Mouse (Mus musculus): Measurements from ENCODE around the gene Ggact. TPM values are rescaled to one million over a fixed set of nuclear protein-coding genes. Genes with fewer than 3 reads are reported as not detected.

The Ggact gene
- polyA plus RNA-seq, 1 experiment from 2014 or later, result 11.6 TPM

GRCm38 (mm10) chr14:122936460-122936859 lies 22.9 kb upstream of the Ggact start:
- Histone ChIP-seq H3K9me3 (ENCODE audit: control insufficient read depth, low read length) (no peaks in the 10 kb centered on the region), H3K9ac (ENCODE audit: low read depth, low read length) (no peak overlapping the region), H3K36me3 (ENCODE audit: control insufficient read depth, insufficient read depth, low read length) (peaks cover 36% of the 10 kb centered on the region), H3K4me1 (ENCODE audit: control insufficient read depth, insufficient read depth, low read length) (no peaks in the 10 kb centered on the region), H3K27me3 (replicated peaks; ENCODE audit: control insufficient read depth, insufficient read depth, low read length) (no peaks in the 10 kb centered on the region), H3K27ac (replicated peaks; ENCODE audit: low read depth, low read length) (no peak overlapping the region), H3K4me2 (ENCODE audit: low read depth, low read length) (no peak overlapping the region), H3K4me3 (ENCODE audit: low read depth, low read length) (no peak overlapping the region)
- no peak for DNase-seq (ENCODE audit: low spot score)
- ATAC-seq (ENCODE audit: low read depth), result no peak
- WGBS, result 83% methylated on average over 1 of the region's 1 CpGs

GRCm38 (mm10) chr14:122920011-122920410 lies 6.5 kb upstream of the Ggact start:
- no peak for DNase-seq (ENCODE audit: low spot score)
- ATAC-seq (ENCODE audit: low read depth), result no peak
- no peak overlapping the region for H3K4me2 ChIP-seq (ENCODE audit: low read depth, low read length)
- H3K27me3 ChIP-seq (replicated peaks; ENCODE audit: control insufficient read depth, insufficient read depth, low read length), result no peaks in the 10 kb centered on the region
- H3K9ac ChIP-seq (ENCODE audit: low read depth, low read length), result no peak overlapping the region
- no peak overlapping the region for H3K4me3 ChIP-seq (ENCODE audit: low read depth, low read length)
- H3K27ac ChIP-seq (replicated peaks; ENCODE audit: low read depth, low read length), result no peak overlapping the region
- peaks cover 33% of the 10 kb centered on the region for H3K36me3 ChIP-seq (ENCODE audit: control insufficient read depth, insufficient read depth, low read length)
- 64% methylated on average over 5 of the region's 5 CpGs for WGBS
- H3K4me1 ChIP-seq (ENCODE audit: control insufficient read depth, insufficient read depth, low read length), result no peaks in the 10 kb centered on the region
- H3K9me3 ChIP-seq (ENCODE audit: control insufficient read depth, low read length), result no peaks in the 10 kb centered on the region

GRCm38 (mm10) chr14:122917676-122918075 lies 4.1 kb upstream of the Ggact start:
- DNase-seq (ENCODE audit: low spot score) (no peak), ATAC-seq (ENCODE audit: low read depth) (no peak)
- 94% methylated on average over 1 of the region's 1 CpGs for WGBS
- no peak overlapping the region for H3K9ac ChIP-seq (ENCODE audit: low read depth, low read length)
- H3K4me3 ChIP-seq (ENCODE audit: low read depth, low read length), result no peak overlapping the region
- no peaks in the 10 kb centered on the region for H3K9me3 ChIP-seq (ENCODE audit: control insufficient read depth, low read length)
- H3K36me3 ChIP-seq (ENCODE audit: control insufficient read depth, insufficient read depth, low read length), result peaks cover 23% of the 10 kb centered on the region
- H3K4me2 ChIP-seq (ENCODE audit: low read depth, low read length), result no peak overlapping the region
- no peak overlapping the region for H3K27ac ChIP-seq (replicated peaks; ENCODE audit: low read depth, low read length)
- no peaks in the 10 kb centered on the region for H3K27me3 ChIP-seq (replicated peaks; ENCODE audit: control insufficient read depth, insufficient read depth, low read length)
- H3K4me1 ChIP-seq (ENCODE audit: control insufficient read depth, insufficient read depth, low read length), result no peaks in the 10 kb centered on the region

GRCm38 (mm10) chr14:122912812-122913498 lies 602 bp downstream of the Ggact start:
- H3K36me3 ChIP-seq (ENCODE audit: control insufficient read depth, insufficient read depth, low read length), result peaks cover 12% of the 10 kb centered on the region; the same call in 1 of the 2 replicates
- H3K27me3 ChIP-seq (replicated peaks; ENCODE audit: control insufficient read depth, insufficient read depth, low read length), result no peaks in the 10 kb centered on the region
- 0 out of 2 replicates have a peak, but pooled peaks cover 8% of the 10 kb centered on the region for H3K4me1 ChIP-seq (ENCODE audit: control insufficient read depth, insufficient read depth, low read length)
- DNase-seq (ENCODE audit: low spot score) (peak; percentile 62), ATAC-seq (ENCODE audit: low read depth) (peak; percentile 86)
- peaks cover 5% of the 10 kb centered on the region; the same call in 1 of the 2 replicates for H3K9me3 ChIP-seq (ENCODE audit: control insufficient read depth, low read length)
- peak overlapping the region; percentile 76 for H3K9ac ChIP-seq (ENCODE audit: low read depth, low read length)
- H3K4me2 ChIP-seq (ENCODE audit: low read depth, low read length), result peak overlapping the region; percentile 89
- under 1% methylated on average over 32 of the region's 58 CpGs for WGBS
- no peak overlapping the region for H3K27ac ChIP-seq (replicated peaks; ENCODE audit: low read depth, low read length)
- peak overlapping the region; percentile 71 for H3K4me3 ChIP-seq (ENCODE audit: low read depth, low read length)

GRCm38 (mm10) chr14:122912137-122912536 lies 1.4 kb downstream of the Ggact start:
- H3K27ac ChIP-seq (replicated peaks; ENCODE audit: low read depth, low read length), result no peak overlapping the region
- DNase-seq (ENCODE audit: low spot score), result no peak
- peak overlapping the region; percentile 71 for H3K4me3 ChIP-seq (ENCODE audit: low read depth, low read length)
- H3K9me3 ChIP-seq (ENCODE audit: control insufficient read depth, low read length), result peaks cover 10% of the 10 kb centered on the region
- no peak for ATAC-seq (ENCODE audit: low read depth)
- no peaks in the 10 kb centered on the region for H3K27me3 ChIP-seq (replicated peaks; ENCODE audit: control insufficient read depth, insufficient read depth, low read length)
- H3K9ac ChIP-seq (ENCODE audit: low read depth, low read length), result peak overlapping the region; percentile 76; the same call in 1 of the 2 replicates
- WGBS, result 49% methylated on average over 1 of the region's 1 CpGs
- peak overlapping the region; percentile 89 for H3K4me2 ChIP-seq (ENCODE audit: low read depth, low read length)
- H3K36me3 ChIP-seq (ENCODE audit: control insufficient read depth, insufficient read depth, low read length), result peaks cover 8% of the 10 kb centered on the region; the same call in 1 of the 2 replicates
- H3K4me1 ChIP-seq (ENCODE audit: control insufficient read depth, insufficient read depth, low read length), result 0 out of 2 replicates have a peak, but pooled peaks cover 8% of the 10 kb centered on the region

GRCm38 (mm10) chr14:122911265-122911664 lies 2.3 kb downstream of the Ggact start:
- ATAC-seq (ENCODE audit: low read depth) (no peak), DNase-seq (ENCODE audit: low spot score) (no peak)
- Histone ChIP-seq H3K4me3 (ENCODE audit: low read depth, low read length) (no peak overlapping the region), H3K4me2 (ENCODE audit: low read depth, low read length) (no peak overlapping the region), H3K9me3 (ENCODE audit: control insufficient read depth, low read length) (peaks cover 16% of the 10 kb centered on the region), H3K27ac (replicated peaks; ENCODE audit: low read depth, low read length) (no peak overlapping the region), H3K27me3 (replicated peaks; ENCODE audit: control insufficient read depth, insufficient read depth, low read length) (no peaks in the 10 kb centered on the region), H3K36me3 (ENCODE audit: control insufficient read depth, insufficient read depth, low read length) (no peaks in the 10 kb centered on the region), H3K4me1 (ENCODE audit: control insufficient read depth, insufficient read depth, low read length) (0 out of 2 replicates have a peak, but pooled peaks cover 8% of the 10 kb centered on the region), H3K9ac (ENCODE audit: low read depth, low read length) (no peak overlapping the region)

GRCm38 (mm10) chr14:122909368-122910091 lies 4.0 kb downstream of the Ggact start:
- H3K9ac ChIP-seq (ENCODE audit: low read depth, low read length), result no peak overlapping the region
- H3K4me3 ChIP-seq (ENCODE audit: low read depth, low read length), result no peak overlapping the region
- H3K4me2 ChIP-seq (ENCODE audit: low read depth, low read length), result no peak overlapping the region
- DNase-seq (ENCODE audit: low spot score), result no peak
- H3K36me3 ChIP-seq (ENCODE audit: control insufficient read depth, insufficient read depth, low read length), result no peaks in the 10 kb centered on the region
- 79% methylated on average over 5 of the region's 5 CpGs for WGBS
- H3K27me3 ChIP-seq (replicated peaks; ENCODE audit: control insufficient read depth, insufficient read depth, low read length), result no peaks in the 10 kb centered on the region
- peaks cover 16% of the 10 kb centered on the region for H3K9me3 ChIP-seq (ENCODE audit: control insufficient read depth, low read length)
- 0 out of 2 replicates have a peak, but pooled peaks cover 8% of the 10 kb centered on the region for H3K4me1 ChIP-seq (ENCODE audit: control insufficient read depth, insufficient read depth, low read length)
- H3K27ac ChIP-seq (replicated peaks; ENCODE audit: low read depth, low read length), result no peak overlapping the region
- no peak for ATAC-seq (ENCODE audit: low read depth)

- H3K36me3 ChIP-seq (ENCODE audit: control insufficient read depth, insufficient read depth, low read length), result no peaks in the 10 kb centered on the region
- no peak for DNase-seq (ENCODE audit: low spot score)
- no peak overlapping the region for H3K27ac ChIP-seq (replicated peaks; ENCODE audit: low read depth, low read length)
- H3K4me1 ChIP-seq (ENCODE audit: control insufficient read depth, insufficient read depth, low read length), result 0 out of 2 replicates have a peak, but pooled peaks cover 8% of the 10 kb centered on the region
- no peak overlapping the region for H3K4me3 ChIP-seq (ENCODE audit: low read depth, low read length)
- 89% methylated on average over 4 of the region's 4 CpGs for WGBS
- H3K27me3 ChIP-seq (replicated peaks; ENCODE audit: control insufficient read depth, insufficient read depth, low read length), result no peaks in the 10 kb centered on the region
- H3K4me2 ChIP-seq (ENCODE audit: low read depth, low read length), result no peak overlapping the region
- ATAC-seq (ENCODE audit: low read depth), result no peak
- peaks cover 16% of the 10 kb centered on the region for H3K9me3 ChIP-seq (ENCODE audit: control insufficient read depth, low read length)
- no peak overlapping the region for H3K9ac ChIP-seq (ENCODE audit: low read depth, low read length)
Observed at GRCm38 (mm10) chr14:122908075-122908474, 5.5 kb downstream of the Ggact start.
